Mouse (Mus musculus) kidney, adult 2 months (tissue): ENCODE measurements at regions not wholly inside any gene's neighbourhood (a gene's known extent, or its start where the extent isn't known, plus 50 kb on each side); places are given as distances from the start of the nearest gene placed in this dataset.

Source experiments
- CTCF ChIP-seq: fragments of 200-500 bp; conservative IDR thresholded peaks from 2 replicates; pipeline ENCODE4 v1.5.1; 2011; ENCODE audit warnings: low read depth, mild to moderate bottlenecking, control low read depth, low read length, moderate library complexity, mixed read lengths; ENCODE audit not compliant: insufficient read depth, insufficient read length
- POLR2A ChIP-seq: fragments of 200-500 bp; IDR thresholded peaks from one replicate; pipeline ENCODE4 v1.6.1; 2011; ENCODE audit warnings: low read depth, low read length, control low read depth

- TF ChIP-seq POLR2A: no peak
- no peak for TF ChIP-seq CTCF
These were observed 115.5 kb upstream of the Pcbd1 start for GRCm38 (mm10) chr10:60973615-60974014.
